In the genomic region with DNA sequence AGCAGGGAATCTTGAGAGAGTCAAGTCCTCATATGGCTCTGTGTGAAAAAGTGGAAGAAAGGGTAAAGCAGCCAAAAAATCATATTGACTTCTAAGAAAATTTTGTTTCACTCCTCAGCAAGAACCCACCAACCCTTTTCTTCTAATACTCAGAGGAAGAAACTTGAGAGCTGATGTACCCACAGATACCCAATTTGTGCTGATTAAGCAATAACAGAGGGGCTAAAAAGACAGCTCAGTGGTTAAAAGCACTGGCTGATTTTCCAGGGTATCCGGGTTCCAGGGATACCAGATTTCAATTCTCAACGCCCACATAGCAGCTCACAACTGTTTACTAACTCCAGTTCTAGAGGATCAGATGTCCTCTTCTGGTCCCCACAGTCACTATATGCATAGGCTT, we compare ENCODE assay signal across 22 mouse cellular contexts.
A peak's percentile ranks its signal among the peaks of the same experiment; 100 is the strongest.
DNase-seq lines count a peak whose midpoint lies in the region; ATAC-seq and TF ChIP-seq lines count a peak whose summit lies in the region.
"Had no signal": no experiment of that assay in that cellular context is flagged by ENCODE, and none has a peak within 500 bp of the region (broad histone marks: within the 10 kb centered on the region; RNA-seq: fewer than 3 reads in every experiment).

No protein-coding gene starts in this region.

- H3K9me3 ChIP-seq in CH12.LX (replicated peaks; ENCODE audit: low read length) (no peaks in the 10 kb centered on the region), ES-E14 (ENCODE audit: control insufficient read depth, insufficient read depth, low read depth, low read length) (no peaks in the 10 kb centered on the region)
- no peaks in the 10 kb centered on the region for H3K9me3 ChIP-seq in neural tube, embryonic 15.5 days (replicated peaks)
- no peaks in the 10 kb centered on the region for H3K9me3 ChIP-seq in hindbrain, embryonic 10.5 days
- H3K9me3 ChIP-seq: embryonic facial prominence, embryonic 13.5 days; embryonic facial prominence, embryonic 15.5 days; forebrain, embryonic 10.5 days; forebrain, embryonic 12.5 days had no signal

- no peak for TF ChIP-seq RAD21 in CH12.LX (IDR thresholded peaks at IDR 0.05; ENCODE audit: low read depth, low read length)

- no peaks in the 10 kb centered on the region for H3K27me3 ChIP-seq in CH12.LX (replicated peaks)
- H3K27me3 ChIP-seq in neural tube, embryonic 15.5 days (replicated peaks), result no peaks in the 10 kb centered on the region
- no peaks in the 10 kb centered on the region for H3K27me3 ChIP-seq in hindbrain, embryonic 10.5 days (ENCODE audit: insufficient read depth, poor library complexity, severe bottlenecking)
- H3K27me3 ChIP-seq: embryonic facial prominence, embryonic 13.5 days; embryonic facial prominence, embryonic 15.5 days; forebrain, embryonic 12.5 days; Patski had no signal

- no peak for TF ChIP-seq CTCF in CH12.LX (conservative IDR thresholded peaks at IDR 0.05 in 1 of 2, IDR thresholded peaks at IDR 0.05 in 1 of 2; ENCODE audit: low read depth in 2 of 2, low read length in 2 of 2)
- no peak for TF ChIP-seq CTCF in olfactory bulb, adult 2 months (IDR thresholded peaks at IDR 0.05; ENCODE audit: insufficient read depth, low read depth, low read length)

- dilution Hi-C loops in CH12.LX (cut with MboI; ENCODE audit: extremely low pct_ligation_motif_present, extremely low pct_unique_long_range_greater_than_20kb, low sequenced_read_pairs), result no loop called here

- no peak overlapping the region for H3K4me3 ChIP-seq in CH12.LX (replicated peaks in 1 of 3; ENCODE audit: low read depth in 2 of 3, low read length in 2 of 3, poor library complexity in 1 of 3)
- H3K4me3 ChIP-seq in ES-E14 (ENCODE audit: insufficient read depth in 1 of 2, low read depth in 1 of 2, low read length in 2 of 2, poor library complexity in 1 of 2, severe bottlenecking in 1 of 2), result no peak overlapping the region
- H3K4me3 ChIP-seq in olfactory bulb, adult 2 months (ENCODE audit: insufficient read depth, low read depth, low read length), result no peak overlapping the region
- H3K4me3 ChIP-seq in neural tube, embryonic 15.5 days (replicated peaks), result no peak overlapping the region
- no peak overlapping the region for H3K4me3 ChIP-seq in hindbrain, embryonic 10.5 days
- H3K4me3 ChIP-seq: embryonic facial prominence, embryonic 13.5 days; embryonic facial prominence, embryonic 15.5 days; erythroblast, embryonic 14.5 days; forebrain, embryonic 10.5 days; forebrain, embryonic 12.5 days had no signal

- TF ChIP-seq POLR2A in CH12.LX (IDR thresholded peaks at IDR 0.05; ENCODE audit: low read depth, low read length), result no peak
- no peak for TF ChIP-seq POLR2A in olfactory bulb, adult 2 months (IDR thresholded peaks at IDR 0.05; ENCODE audit: insufficient read depth, low read depth, low read length)

- no peak for ATAC-seq in neural tube, embryonic 15.5 days (ENCODE audit: low FRiP score)
- ATAC-seq: activated CD4-positive, CD25-positive, alpha-beta regulatory T cell, adult 4 months; forebrain, embryonic 14.5 days; Patski had no signal

- in situ Hi-C loops in CH12.LX (cut with MboI; ENCODE audit: low pct_ligation_motif_present, low pct_unique_long_range_greater_than_20kb, low sequenced_read_pairs), result no loop called here
- in situ Hi-C loops in ES-E14 (cut with MboI; ENCODE audit: low sequenced_read_pairs in 2 of 2, unreplicated experiment in 2 of 2), result no loop called here

- DNase-seq in CH12.LX (ENCODE audit: extremely low read depth), result no peak
- no peak for DNase-seq in ES-E14 (ENCODE audit: low read depth, low spot score)
- no peak for DNase-seq in hindbrain, embryonic 10.5 days (ENCODE audit: low spot score)
- DNase-seq: adrenal gland, postnatal 10 days; adrenal gland, postnatal 25 days; cerebellum, adult 11 months; cerebellum, adult 18-20 months; cerebellum, adult 8-10 months; cerebellum, adult 9-11 months; cerebellum, postnatal 14 days; cerebellum, postnatal 36 days; embryo, embryonic 11 days had no signal

- no peak overlapping the region for H3K4me2 ChIP-seq in CH12.LX (ENCODE audit: insufficient read depth, low read depth, poor library complexity, severe bottlenecking)
- H3K4me2 ChIP-seq in neural tube, embryonic 15.5 days, result no peak overlapping the region
- H3K4me2 ChIP-seq: embryonic facial prominence, embryonic 13.5 days; embryonic facial prominence, embryonic 15.5 days; forebrain, embryonic 12.5 days had no signal

- H3K79me2 ChIP-seq in CH12.LX (replicated peaks; ENCODE audit: control insufficient read depth, extremely low read depth, insufficient read depth, poor library complexity, severe bottlenecking), result no peaks in the 10 kb centered on the region

- H3K36me3 ChIP-seq in CH12.LX (replicated peaks in 1 of 2; ENCODE audit: control insufficient read depth in 1 of 2, insufficient read depth in 1 of 2, low read length in 1 of 2), result peaks cover 0 to 2% of the 10 kb centered on the region in 2 experiments
- H3K36me3 ChIP-seq in ES-E14 (ENCODE audit: control insufficient read depth, insufficient read depth, low read length, poor library complexity, severe bottlenecking), result no peaks in the 10 kb centered on the region
- no peaks in the 10 kb centered on the region for H3K36me3 ChIP-seq in neural tube, embryonic 15.5 days
- H3K36me3 ChIP-seq in hindbrain, embryonic 10.5 days, result no peaks in the 10 kb centered on the region
- H3K36me3 ChIP-seq: embryonic facial prominence, embryonic 13.5 days; embryonic facial prominence, embryonic 15.5 days; forebrain, embryonic 10.5 days; forebrain, embryonic 12.5 days had no signal

- H3K4me1 ChIP-seq in CH12.LX (ENCODE audit: control insufficient read depth in 1 of 2, insufficient read depth in 2 of 2) (peaks cover 0 to 14% of the 10 kb centered on the region in 2 experiments; a peak in 1 of 4 replicates), ES-E14 (ENCODE audit: control insufficient read depth in 2 of 2, insufficient read depth in 2 of 2, low read length in 2 of 2, poor library complexity in 1 of 2) (no peaks in the 10 kb centered on the region)
- H3K4me1 ChIP-seq in olfactory bulb, adult 2 months (ENCODE audit: control insufficient read depth, insufficient read depth, low read length), result peaks cover 8% of the 10 kb centered on the region; the same call in 1 of the 2 replicates
- no peaks in the 10 kb centered on the region for H3K4me1 ChIP-seq in neural tube, embryonic 15.5 days
- no peaks in the 10 kb centered on the region for H3K4me1 ChIP-seq in hindbrain, embryonic 10.5 days (replicated peaks)
- H3K4me1 ChIP-seq: forebrain, embryonic 12.5 days had no signal

- TF ChIP-seq EP300 in CH12.LX (IDR thresholded peaks at IDR 0.05; ENCODE audit: low read length), result no peak

- WGBS in olfactory bulb, adult 2 months, result 48% methylated on average over 2 of the region's 2 CpGs
- WGBS in neural tube, embryonic 15.5 days, result 90% methylated on average over 2 of the region's 2 CpGs
- 80% methylated on average over 2 of the region's 2 CpGs for WGBS in hindbrain, embryonic 10.5 days

- H3K27ac ChIP-seq in CH12.LX (ENCODE audit: insufficient read depth, low read depth) (no peak overlapping the region), ES-E14 (ENCODE audit: insufficient read depth, low read depth, low read length, poor library complexity, severe bottlenecking) (no peak overlapping the region)
- H3K27ac ChIP-seq in olfactory bulb, adult 2 months (ENCODE audit: insufficient read depth, low read depth, low read length), result 0 out of 2 replicates have a peak overlapping the region, but pooled peaks have one; percentile 42
- no peak overlapping the region for H3K27ac ChIP-seq in neural tube, embryonic 15.5 days (replicated peaks)
- H3K27ac ChIP-seq in hindbrain, embryonic 10.5 days, result no peak overlapping the region
- H3K27ac ChIP-seq: embryonic facial prominence, embryonic 13.5 days; embryonic facial prominence, embryonic 15.5 days; forebrain, embryonic 12.5 days had no signal

- no peak overlapping the region for H3K9ac ChIP-seq in CH12.LX (ENCODE audit: insufficient read depth, low read depth)
- H3K9ac ChIP-seq in ES-E14 (ENCODE audit: insufficient read depth, low read depth, low read length, poor library complexity, severe bottlenecking), result no peak overlapping the region
- H3K9ac ChIP-seq in neural tube, embryonic 15.5 days (replicated peaks), result no peak overlapping the region
- H3K9ac ChIP-seq: embryonic facial prominence, embryonic 13.5 days; embryonic facial prominence, embryonic 15.5 days; forebrain, embryonic 12.5 days had no signal

TF ChIP-seq in CH12.LX, 34 proteins besides CTCF, POLR2A, EP300 and RAD21:
- no peak for TF ChIP-seq KAT2A (IDR thresholded peaks at IDR 0.05; ENCODE audit: insufficient replicate concordance, low read length)
- no peak for TF ChIP-seq CHD2 (IDR thresholded peaks at IDR 0.05; ENCODE audit: low read length)
- no peak for TF ChIP-seq NRF1 (IDR thresholded peaks at IDR 0.05; ENCODE audit: low read depth, low read length)
- TF ChIP-seq MAFK (IDR thresholded peaks at IDR 0.05; ENCODE audit: insufficient replicate concordance, low read length), result peak; percentile 69

TF ChIP-seq in ES-E14, 5 proteins besides CTCF, POLR2A, EP300 and RAD21:
- TF ChIP-seq HCFC1 (IDR thresholded peaks at IDR 0.05; ENCODE audit: borderline replicate concordance, insufficient read depth, low read length) (no peak), MAFK (IDR thresholded peaks at IDR 0.05; ENCODE audit: insufficient read depth, low read depth, low read length) (peak; percentile 65)
TF ChIP-seq in ES-E14: peak in this region for 1.
